Mouse (Mus musculus) left cerebral cortex, postnatal 36 days (tissue): Measurements from ENCODE around the gene Pdxk. TPM values are rescaled to one million over a fixed set of nuclear protein-coding genes. Genes with fewer than 3 reads are reported as not detected.
A peak's percentile ranks its signal among the peaks of the same experiment; 100 is the strongest.
"Not testable (repeated sequence)": the region's sequence is repeated elsewhere in the genome, so short reads cannot be mapped to it uniquely, and the experiment has no call there.

Experiments
- DNase-seq, 2 experiments: peaks; one replicate each; pipeline ENCODE4 v3.0.0; 2021 to 2022; ENCODE audit warnings: low spot score in 2 of 2, mixed read lengths in 1 of 2
- intact Hi-C: fragments of 180-260 bp; cut with DNase I; formaldehyde crosslinking; loops from one replicate; pipeline ENCODE4 v1.15.1; 2025
- total RNA-seq, 2 experiments: library from RNA; stranded (reverse); gene quantifications; 2 replicates each; pipeline ENCODE4 v1.2.3; 2021

Pdxk gene
- total RNA-seq: 100 to 1,000 TPM; 114 to 120 TPM

DNA sequence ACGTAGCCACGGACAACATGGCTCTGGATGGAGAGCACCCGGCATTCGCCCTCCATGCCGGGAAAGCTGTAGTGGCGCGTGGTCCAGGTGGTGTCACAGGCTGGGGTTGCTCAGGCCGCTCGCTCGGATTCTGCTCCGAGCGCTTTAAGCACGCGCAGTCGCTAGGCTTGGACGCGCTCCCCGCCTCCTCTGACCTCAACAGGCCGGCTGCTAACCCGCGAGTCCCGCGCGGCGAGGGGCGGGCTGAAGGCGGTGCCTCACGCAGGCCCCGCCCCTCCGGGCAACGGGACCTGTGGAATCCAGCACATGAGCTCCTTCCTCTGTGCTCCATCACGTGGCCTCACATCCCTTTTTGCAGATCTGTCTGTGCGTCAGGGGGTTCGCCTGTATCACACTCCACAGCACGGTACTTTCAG is at the start of gene Pdxk:
Pdxk (minus strand) TSS at position 184 of the 416 bp plus-strand sequence.
- intact Hi-C loops: loop anchor here (10.0 kb wide), 1 partner anchor 280 kb away; no protein-coding TSS in a partner anchor

DNA sequence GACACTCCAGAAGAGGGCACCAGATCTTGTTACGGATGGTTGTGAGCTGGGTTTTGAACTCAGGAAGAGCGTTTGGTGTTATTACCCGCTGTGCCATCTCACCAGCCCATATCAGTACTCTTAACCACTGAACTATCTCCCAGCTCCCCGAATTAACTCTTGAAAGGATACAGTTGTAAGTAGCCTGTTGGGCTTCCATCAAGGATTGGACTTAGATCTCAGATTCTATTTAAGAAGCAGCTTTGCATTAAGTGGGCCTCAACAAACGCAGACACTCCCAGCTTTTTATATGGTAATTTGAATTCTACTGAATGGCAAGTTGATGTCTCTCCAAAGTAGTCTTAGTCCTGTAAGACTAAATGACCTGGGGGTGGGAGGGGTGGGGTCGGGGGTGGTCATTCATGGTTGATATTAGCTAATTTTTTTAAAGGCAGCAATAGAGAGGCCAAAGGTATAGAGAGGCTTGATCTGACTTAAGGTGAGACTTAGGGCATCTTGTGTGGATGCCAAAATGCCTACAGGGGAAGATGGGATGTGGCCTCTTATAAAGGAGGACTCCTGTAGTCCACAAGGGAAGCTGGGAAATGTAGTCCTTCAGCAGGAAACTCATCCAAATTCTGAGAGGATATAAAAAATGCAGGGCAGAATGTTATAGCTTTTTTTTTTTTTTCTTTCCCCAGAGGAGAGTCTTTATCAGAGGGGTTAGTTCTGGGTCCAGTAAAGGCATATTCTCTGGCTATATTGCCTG is 38.4 kb upstream of the Pdxk start:
- no peak for DNase-seq
- intact Hi-C loops: no loop called here

More for the DNA sequence above, at the start of gene Pdxk:
- DNase-seq: peak; percentile 94 to 96

DNA sequence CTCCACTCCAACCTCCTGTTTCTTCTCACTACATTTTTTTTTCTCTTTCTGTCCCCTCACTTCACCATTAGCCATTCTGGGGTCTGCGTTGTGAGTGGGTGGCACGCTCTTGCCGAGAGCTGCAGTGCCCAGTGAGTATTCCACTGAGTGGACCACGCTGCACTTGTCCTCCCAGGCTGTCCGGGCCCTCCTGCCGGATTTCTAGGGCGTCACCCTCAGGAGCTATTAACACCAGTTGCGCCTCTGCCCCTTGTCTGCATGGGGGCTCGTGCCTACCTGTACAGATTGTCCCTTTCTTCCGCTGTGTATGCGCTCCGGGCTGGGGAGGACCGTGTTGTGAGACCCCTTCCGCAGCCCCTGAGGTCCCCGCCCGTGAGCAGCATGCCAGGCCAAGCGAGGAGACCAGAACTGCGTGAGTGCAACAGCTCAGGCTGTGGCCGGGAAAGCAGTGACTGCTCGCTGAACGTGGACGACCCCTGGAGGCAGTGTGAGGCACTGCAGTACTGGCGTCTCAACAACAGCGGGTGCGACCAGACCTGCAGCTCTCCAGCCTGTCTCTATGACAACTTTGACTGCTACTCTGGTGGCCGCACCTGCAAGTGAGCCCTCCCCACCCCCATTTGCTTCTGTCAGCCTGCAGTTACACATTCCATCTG is 22.8 kb upstream of the Pdxk start:
- peak; percentile 76 to 82 for DNase-seq

DNA sequence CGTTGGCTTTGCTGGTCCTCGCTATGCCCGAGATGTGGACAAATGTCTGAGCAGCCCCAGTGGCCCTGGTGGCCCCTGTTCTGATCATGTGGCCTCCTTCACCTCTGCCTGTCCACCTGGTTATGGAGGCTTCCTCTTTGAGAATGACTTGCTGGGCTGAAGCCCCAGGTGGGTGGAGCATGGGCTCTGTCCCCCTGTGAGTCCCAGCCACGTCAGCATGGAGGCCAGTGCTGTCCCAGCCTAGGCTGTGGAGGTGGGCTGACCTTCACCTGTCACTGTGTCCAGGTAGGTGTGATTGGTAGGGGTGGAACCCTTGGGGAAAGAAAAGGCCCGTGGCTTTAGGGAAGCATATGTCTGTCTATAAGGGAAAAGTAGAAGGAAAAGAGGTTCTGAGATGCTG is 22.1 kb upstream of the Pdxk start:
- DNase-seq: no peak
- intact Hi-C loops: loop anchor here (2.0 kb wide), 1 partner anchor 48 kb away; no protein-coding TSS in a partner anchor

More for the DNA sequence above, 22.8 kb upstream of the Pdxk start:
- intact Hi-C loops: loop anchor here (2.0 kb wide), 1 partner anchor 49 kb away; no protein-coding TSS in a partner anchor

DNA sequence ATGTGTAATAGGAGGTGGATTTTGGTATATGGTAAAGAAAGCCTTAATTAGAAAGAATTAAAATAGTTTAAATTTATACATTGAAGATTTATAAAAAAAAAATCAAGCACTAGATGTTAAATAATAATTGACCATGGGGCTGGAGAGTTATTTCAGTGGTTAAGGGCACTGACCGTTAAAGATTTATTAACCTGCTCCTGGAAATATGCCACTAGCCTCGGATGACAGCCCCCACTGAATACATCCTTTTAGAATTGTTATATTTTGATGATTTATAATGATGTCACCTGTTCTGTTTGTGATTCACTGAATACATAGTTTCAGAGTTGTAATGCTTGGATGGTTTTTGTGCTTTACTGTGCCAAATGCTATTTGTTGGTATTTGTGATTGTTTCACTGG is 20.6 kb upstream of the Pdxk start:
- intact Hi-C loops, DNase-seq: not testable (repeated sequence)

DNA sequence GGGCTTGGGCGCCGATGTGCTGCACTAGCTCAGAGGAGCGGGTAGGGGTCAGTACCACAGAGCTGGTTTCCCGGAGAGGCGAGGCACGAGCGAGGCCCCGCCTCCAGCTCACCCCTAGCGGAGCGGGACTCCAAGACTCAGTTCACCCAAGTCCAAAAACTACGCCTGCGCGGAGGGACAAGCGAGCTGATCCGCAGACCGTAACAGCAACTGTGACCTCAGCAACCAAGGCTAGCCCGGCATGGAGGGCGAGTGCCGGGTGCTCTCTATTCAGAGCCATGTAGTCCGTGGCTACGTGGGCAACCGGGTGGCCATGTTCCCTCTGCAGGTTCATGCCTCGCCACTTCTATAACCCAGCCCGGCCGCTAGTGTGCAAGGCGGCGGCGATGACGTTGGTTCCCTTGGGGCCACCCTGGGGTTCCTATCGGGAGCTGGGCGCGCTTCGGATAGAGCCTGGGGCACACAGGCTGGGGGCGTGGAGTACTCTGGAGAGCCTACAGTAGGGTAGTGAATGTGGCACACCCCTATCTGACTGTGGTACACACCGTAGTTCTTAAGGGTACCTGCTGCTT is 17.2 kb upstream of the Pdxk start:
- DNase-seq: no peak
- intact Hi-C loops: no loop called here

DNA sequence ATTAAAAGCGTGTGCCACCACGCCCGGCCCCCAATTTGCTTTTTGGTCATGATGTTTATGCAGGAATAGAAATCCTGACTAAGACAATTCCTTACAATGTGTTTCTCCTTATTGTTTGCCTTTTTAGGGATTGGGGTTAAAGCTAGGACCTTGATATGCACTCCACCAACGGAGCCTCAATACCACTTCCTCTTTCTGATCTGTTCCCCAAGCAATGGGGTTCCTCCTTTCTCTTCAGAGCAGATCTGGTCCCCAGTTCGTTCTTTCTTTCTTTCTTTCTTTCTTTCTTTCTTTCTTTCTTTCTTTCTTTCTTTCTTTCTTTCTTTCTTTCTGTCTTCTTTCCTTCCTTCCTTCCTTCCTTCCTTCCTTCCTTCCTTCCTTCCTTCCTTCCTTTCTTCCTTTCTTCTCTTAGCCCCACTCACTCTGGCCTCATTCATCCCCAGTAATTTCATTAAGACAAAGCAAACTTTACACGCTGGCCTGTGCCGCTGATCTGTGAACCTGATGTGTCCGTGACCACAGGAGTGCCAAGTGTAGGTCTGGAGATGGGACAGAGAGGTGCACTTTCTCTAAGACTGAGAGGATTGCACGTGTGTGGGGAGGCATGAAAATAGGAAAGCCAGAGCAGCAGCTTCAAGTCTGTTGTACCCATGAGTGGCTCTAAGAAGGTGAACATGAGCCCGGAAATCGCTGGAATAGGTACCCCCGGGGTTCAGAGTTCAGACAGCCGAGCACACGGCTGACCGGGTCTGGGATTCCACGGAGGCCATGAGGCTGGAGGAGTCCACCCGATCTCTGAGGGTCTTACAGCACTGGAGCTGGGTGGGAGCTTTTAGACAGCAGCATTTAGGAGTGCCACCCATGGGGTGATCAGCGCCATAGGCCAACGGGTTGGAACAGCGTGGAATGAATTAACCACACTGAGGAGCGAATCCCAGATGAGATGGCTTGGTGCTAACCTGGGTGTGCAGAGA is 16.5 kb upstream of the Pdxk start:
- intact Hi-C loops: no loop called here

DNA sequence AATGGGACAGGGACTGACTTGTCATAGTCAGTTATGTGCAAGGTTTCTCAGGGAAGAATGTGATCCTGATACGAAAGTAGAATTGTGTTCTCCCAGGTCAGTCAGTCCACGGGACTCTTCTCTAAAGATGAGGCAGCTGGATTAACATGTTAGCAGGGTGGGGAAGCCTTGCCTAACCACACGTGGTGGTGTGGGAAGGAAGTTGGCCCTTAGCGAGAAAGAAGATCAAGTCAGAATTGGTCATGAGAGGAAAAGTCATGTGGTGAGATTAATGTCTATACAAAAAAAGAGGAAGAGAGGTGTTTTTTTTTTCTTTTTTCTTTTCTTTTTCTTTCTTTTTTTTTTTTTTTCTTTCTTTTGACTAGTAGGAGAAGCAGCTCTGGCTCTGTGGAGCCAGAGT is 12.0 kb upstream of the Pdxk start:
- intact Hi-C loops: no loop called here
- DNase-seq: no peak

More for the DNA sequence above, 16.5 kb upstream of the Pdxk start:
- no peak for DNase-seq

DNA sequence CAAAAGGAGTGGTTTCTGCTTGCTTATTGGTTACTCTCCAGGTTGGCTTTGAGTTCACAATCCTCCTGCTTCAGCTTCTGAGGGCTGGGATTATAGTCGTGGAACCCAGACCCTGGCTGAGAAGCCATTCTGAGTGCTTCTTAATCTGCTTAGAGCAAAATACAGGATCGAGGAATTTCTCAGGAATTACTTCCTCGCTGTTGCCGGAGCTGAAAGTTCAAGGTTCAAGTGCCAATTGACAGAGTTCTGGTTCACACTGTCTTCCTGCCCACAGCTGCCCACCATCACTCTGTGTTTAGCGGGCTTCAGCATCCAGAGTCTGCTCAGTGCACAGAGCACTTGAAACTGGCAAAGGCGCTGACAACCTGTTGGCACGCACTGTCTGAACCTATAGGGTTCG is 10.0 kb upstream of the Pdxk start:
- intact Hi-C loops: no loop called here
- DNase-seq: no peak

DNA sequence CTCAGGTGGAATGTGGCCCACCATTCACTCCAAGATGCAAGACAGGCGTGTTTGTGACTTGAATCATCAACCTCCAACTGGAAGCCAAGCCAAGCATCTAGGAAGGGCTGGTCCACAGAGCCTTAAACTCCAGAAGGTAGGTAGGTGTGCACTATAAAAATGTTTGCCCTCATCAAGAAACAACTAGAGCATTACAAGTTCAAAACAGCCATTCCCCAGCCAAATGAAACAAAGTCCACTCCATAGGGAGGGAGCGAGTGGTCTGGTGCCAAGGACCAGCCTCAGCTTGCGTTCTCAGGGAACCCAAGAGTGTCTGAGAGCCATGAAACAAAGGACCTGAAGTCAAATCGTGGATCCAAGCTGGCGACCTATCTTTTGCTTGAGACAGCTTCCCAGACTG is 8.7 kb upstream of the Pdxk start:
- intact Hi-C loops: no loop called here
- no peak for DNase-seq

DNA sequence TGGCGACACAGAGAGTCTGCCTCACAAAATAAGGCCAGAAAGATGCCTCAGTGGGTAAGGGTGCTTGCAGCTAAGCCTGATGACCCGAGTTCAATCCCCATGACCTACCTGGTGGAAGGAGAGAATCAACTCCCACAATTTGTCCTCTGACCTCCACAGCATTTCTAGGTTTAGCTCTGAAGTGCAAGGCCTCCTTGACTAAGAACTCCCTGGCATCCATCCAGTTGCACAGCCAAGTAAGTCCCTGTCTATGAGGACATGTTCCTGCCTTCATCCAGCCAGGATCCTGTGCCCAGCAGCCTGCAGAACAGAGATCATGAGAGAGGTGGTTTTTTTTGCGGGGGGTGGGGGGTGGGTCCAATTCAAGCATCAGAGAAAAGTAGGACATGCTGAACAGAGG is 7.3 kb upstream of the Pdxk start:
- DNase-seq: no peak
- intact Hi-C loops: no loop called here

DNA sequence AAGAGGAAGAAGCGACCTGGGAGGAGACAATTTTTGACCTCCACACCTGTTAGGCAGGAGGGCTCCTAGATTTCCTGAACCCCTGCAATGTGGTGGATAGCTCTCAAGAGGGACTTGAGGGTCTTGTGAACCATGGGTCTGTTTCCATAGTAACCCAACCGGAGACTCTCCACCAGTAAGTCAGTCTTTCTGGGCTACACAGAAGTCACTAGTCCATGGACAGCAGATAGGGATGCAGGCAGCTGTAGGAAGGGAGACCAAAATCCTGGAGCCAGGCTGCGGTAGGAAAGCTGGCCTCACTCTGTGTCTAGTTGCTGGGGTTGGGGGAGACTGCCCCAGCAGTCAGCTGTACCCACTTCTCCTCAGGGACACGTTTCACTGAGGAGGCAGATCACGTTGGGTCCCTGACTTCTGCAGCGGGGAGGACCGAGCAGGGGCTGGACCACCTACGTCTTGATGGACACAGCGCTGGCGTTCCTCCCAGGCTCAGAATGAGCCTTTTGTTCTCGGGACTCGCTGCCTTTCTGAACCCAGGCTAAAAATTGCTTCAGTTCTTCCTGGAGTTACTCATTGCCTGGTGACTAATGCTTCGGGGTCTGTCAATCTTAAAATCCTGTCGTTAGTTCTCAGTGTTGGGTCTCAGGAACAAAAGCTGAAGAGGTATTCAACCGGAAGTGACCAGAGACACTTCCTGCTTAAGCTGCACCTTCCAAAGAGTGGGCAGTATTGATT is 6.0 kb upstream of the Pdxk start:
- intact Hi-C loops: no loop called here
- DNase-seq: peak in 1 of 2 experiments; percentile 30

DNA sequence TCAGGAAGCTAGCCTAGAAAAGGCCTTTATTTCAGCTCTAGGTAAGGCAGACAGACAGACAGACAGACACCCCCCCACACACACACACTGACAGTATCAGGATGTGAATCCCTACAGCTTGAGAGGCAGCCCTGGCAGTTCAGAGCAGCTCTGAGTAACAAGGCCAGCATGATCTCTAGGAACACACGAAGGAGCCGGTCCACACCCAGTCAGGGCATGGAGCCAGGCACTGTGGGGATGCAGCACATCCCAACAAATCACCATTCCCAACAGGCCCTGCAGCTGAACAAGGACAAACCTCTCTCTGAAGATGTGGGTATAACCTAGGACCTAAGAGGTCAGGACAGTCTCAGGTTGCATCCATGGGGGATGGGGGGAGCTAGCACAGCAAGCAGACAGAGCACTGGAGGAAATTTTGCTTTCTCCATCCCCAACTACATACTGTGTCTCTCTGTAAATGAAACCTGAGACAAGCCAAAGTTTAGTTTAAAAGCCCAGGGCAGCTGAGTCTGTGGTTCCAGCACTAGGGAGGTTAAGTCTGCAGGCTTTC is 3.1 kb upstream of the Pdxk start:
- intact Hi-C loops: loop anchor here (10.0 kb wide), 1 partner anchor 277 kb away; no protein-coding TSS in a partner anchor
- no peak for DNase-seq

DNA sequence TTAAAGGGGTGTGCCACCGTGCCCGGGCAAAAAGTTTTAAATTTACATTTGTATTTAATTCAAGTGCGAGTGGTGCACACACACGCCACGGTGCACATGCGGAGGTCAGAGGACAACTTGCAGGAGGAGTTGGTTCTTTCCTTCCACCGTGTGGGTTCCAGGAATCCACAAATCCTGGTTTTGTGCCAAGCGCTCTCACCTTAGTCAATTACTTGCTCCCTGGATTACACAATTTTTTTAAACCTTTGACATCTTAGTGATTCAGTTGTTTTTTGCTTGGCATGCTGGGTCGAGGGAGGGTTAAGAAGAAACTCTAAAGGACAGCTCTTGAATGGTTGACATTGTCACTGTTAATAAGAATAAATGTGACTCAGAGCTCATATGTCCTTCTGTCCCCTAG is 1.9 kb upstream of the Pdxk start:
- no peak for DNase-seq
- intact Hi-C loops: loop anchor here (10.0 kb wide), 1 partner anchor 278 kb away; no protein-coding TSS in a partner anchor

DNA sequence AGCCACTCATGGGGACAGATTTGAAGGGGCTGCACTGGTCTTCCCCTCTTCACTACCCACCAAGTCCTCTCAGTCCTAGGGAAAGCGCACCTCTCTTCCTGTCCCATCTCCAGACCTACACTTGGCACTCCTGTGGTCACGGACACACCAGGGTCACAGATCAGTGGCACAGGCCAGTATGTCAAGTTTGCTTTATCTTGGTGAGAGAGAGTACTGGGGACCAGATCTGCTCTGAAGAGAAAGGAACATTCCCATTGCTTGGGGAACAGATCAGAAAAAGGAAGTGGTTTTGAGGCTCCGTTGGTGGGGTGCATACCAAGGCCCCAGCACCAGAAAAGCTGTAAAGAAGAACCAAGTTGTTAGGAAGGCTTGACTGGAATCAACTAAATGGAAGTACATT is 697 bp upstream of the Pdxk start:
- intact Hi-C loops: loop anchor here (10.0 kb wide), 1 partner anchor 279 kb away; no protein-coding TSS in a partner anchor
- no peak for DNase-seq

DNA sequence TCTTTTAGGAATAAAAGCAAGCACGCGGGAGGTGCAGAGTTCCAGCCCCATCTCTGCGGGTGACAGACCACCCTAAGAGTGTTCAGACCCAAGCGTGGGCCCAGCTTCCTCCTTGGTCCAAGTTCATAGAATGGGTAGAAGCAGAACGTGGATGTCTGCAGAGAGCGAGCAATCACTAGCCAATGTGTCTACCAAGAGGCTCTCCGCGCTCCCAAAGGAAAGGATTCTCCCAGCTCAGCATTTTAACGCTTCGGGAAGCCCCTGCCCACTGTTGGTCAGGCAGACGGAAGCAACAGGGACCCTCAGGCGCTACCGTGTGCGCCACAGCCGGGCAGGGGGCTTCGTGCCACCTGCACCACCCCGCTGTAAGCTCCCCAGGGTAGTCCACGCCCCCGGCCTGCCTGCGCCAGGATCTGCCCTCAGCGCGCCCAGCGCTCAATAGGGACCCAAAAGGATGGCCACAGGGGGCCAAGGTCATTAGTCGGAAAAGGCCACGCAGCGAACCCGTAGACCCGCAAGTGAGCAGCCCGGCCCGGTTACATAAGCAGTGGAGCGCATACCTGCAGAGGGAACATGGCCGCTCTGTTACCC is 479 bp downstream of the Pdxk start:
- no peak for DNase-seq
- intact Hi-C loops: loop anchor here (10.0 kb wide), 1 partner anchor 281 kb away; no protein-coding TSS in a partner anchor

DNA sequence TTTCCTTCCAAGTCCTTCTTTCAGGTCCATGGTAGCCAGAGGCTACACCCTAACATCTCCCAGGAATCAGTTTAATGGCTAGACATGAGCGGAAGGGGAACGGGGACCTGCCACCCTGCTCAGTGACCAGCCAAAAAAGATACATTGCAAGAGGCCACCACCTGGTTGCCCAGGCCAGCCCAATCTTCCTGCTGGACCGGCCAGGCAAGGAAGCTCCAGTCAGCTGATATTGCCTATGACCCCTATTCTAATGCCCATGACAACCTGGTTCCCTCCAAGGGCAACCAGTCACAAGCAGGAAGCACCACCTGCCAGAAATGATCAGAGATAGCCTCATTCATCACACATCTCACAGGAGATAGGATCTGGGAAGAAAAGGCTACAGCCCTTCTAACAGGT is 1.0 kb downstream of the Pdxk start:
- DNase-seq: no peak
- intact Hi-C loops: loop anchor here (10.0 kb wide), 1 partner anchor 281 kb away; no protein-coding TSS in a partner anchor
